Comparison of ENCODE assay signal across 12 mouse cellular contexts in genomic region chr3:20816613-20817012, GRCm38 (mm10).
"Had no signal": no experiment of that assay in that cellular context is flagged by ENCODE, and none has a peak within 500 bp of the region (broad histone marks: within the 10 kb centered on the region; RNA-seq: fewer than 3 reads in every experiment).

No protein-coding gene starts in this region.

- DNase-seq: kidney, postnatal 25 days; layer of hippocampus, adult 9-11 months; layer of hippocampus, postnatal 36 days; lung, postnatal 14 days; thymus, postnatal 14 days had no signal

- H3K27me3 ChIP-seq: limb, embryonic 15.5 days; liver, embryonic 12.5 days; lung, embryonic 15.5 days; midbrain, embryonic 13.5 days; neural tube, embryonic 12.5 days had no signal

- H3K9me3 ChIP-seq: limb, embryonic 15.5 days; liver, embryonic 12.5 days; lung, embryonic 15.5 days; midbrain, embryonic 13.5 days; neural tube, embryonic 12.5 days had no signal

- H3K4me2 ChIP-seq: limb, embryonic 15.5 days; liver, embryonic 12.5 days; lung, embryonic 15.5 days; midbrain, embryonic 13.5 days; neural tube, embryonic 12.5 days had no signal

- H3K36me3 ChIP-seq: limb, embryonic 15.5 days; liver, embryonic 12.5 days; lung, embryonic 15.5 days; midbrain, embryonic 13.5 days; neural tube, embryonic 12.5 days had no signal

- H3K4me3 ChIP-seq: limb, embryonic 15.5 days; liver, embryonic 12.5 days; lung, embryonic 15.5 days; midbrain, embryonic 13.5 days; neural tube, embryonic 12.5 days had no signal

- ATAC-seq: liver, embryonic 12.5 days; midbrain, embryonic 13.5 days had no signal

- H3K9ac ChIP-seq: limb, embryonic 15.5 days; liver, embryonic 12.5 days; lung, embryonic 15.5 days; midbrain, embryonic 13.5 days; neural tube, embryonic 12.5 days had no signal

- H3K27ac ChIP-seq: limb, embryonic 15.5 days; liver, embryonic 12.5 days; lung, embryonic 15.5 days; macrophage; midbrain, embryonic 13.5 days; neural tube, embryonic 12.5 days; stomach, postnatal 0 days had no signal

- H3K4me1 ChIP-seq: limb, embryonic 15.5 days; liver, embryonic 12.5 days; lung, embryonic 15.5 days; neural tube, embryonic 12.5 days had no signal
